Mouse (Mus musculus): ENCODE results near the gene Coq9. TPM values are rescaled to one million over a fixed set of nuclear protein-coding genes. Genes with fewer than 3 reads are reported as not detected.

Gene Coq9
- 47.8 and 52.3 TPM in 2 replicates for polyA plus RNA-seq (2016; fragmentation: Nextera tagmentation; extraction: Ambion mirVana)

GRCm38 (mm10) chr8:94837662-94838574, at the start of gene Coq9, which contains the start of gene Ciapin1:
Coq9 (plus strand) TSS chr8:94838321.
Ciapin1 (minus strand) TSS chr8:94838358.
- Histone ChIP-seq H3K27me3 (no peaks in the 10 kb centered on the region), H3K9ac (peak within 1 kb of the TSS; percentile 93), H3K36me3 (replicated peaks) (no peaks in the 10 kb centered on the region), H3K4me1 (peaks cover 16% of the 10 kb centered on the region), H3K27ac (peak within 1 kb of the TSS; percentile 84), H3K4me2 (peak within 1 kb of the TSS; percentile 86), H3K4me3 (replicated peaks) (peak within 1 kb of the TSS; percentile 75), H3K9me3 (no peaks in the 10 kb centered on the region)
- ATAC-seq (ENCODE audit: low FRiP score), result peak; percentile 98
- under 1% methylated on average over 82 of the region's 82 CpGs for WGBS

- no peak for ATAC-seq (ENCODE audit: low FRiP score)
- H3K27ac ChIP-seq, result no peak overlapping the region
- H3K4me1 ChIP-seq, result peaks cover 13% of the 10 kb centered on the region; the same call in 1 of the 2 replicates
- H3K36me3 ChIP-seq (replicated peaks), result no peaks in the 10 kb centered on the region
- no peaks in the 10 kb centered on the region for H3K9me3 ChIP-seq
- WGBS, result 51% methylated on average over 10 of the region's 10 CpGs
- no peak overlapping the region for H3K4me3 ChIP-seq (replicated peaks)
- H3K9ac ChIP-seq, result no peak overlapping the region
- no peak overlapping the region for H3K4me2 ChIP-seq
- no peaks in the 10 kb centered on the region for H3K27me3 ChIP-seq
Observed at GRCm38 (mm10) chr8:94789256-94789955, 48.7 kb upstream of the Coq9 start.

- no peaks in the 10 kb centered on the region for H3K27me3 ChIP-seq
- H3K36me3 ChIP-seq (replicated peaks), result no peaks in the 10 kb centered on the region
- no peaks in the 10 kb centered on the region for H3K9me3 ChIP-seq
- WGBS, result 96% methylated on average over 4 of the region's 4 CpGs
- no peak overlapping the region for H3K4me3 ChIP-seq (replicated peaks)
- H3K4me1 ChIP-seq, result peaks cover 10% of the 10 kb centered on the region; the same call in 1 of the 2 replicates
- no peak overlapping the region for H3K27ac ChIP-seq
- ATAC-seq (ENCODE audit: low FRiP score), result no peak
- no peak overlapping the region for H3K4me2 ChIP-seq
- H3K9ac ChIP-seq, result no peak overlapping the region
Observed at GRCm38 (mm10) chr8:94794368-94794767, 43.8 kb upstream of the Coq9 start.

- Histone ChIP-seq H3K27ac (no peak overlapping the region), H3K9me3 (no peaks in the 10 kb centered on the region), H3K36me3 (replicated peaks) (no peaks in the 10 kb centered on the region), H3K4me2 (no peak overlapping the region), H3K9ac (no peak overlapping the region), H3K4me3 (replicated peaks) (no peak overlapping the region), H3K4me1 (peaks cover 5% of the 10 kb centered on the region; the same call in 1 of the 2 replicates), H3K27me3 (no peaks in the 10 kb centered on the region)
- ATAC-seq (ENCODE audit: low FRiP score), result no peak
- 98% methylated on average over 2 of the region's 2 CpGs for WGBS
Observed at GRCm38 (mm10) chr8:94794782-94795181, 43.3 kb upstream of the Coq9 start.

- no peak overlapping the region for H3K9ac ChIP-seq
- no peak overlapping the region for H3K4me2 ChIP-seq
- 68% methylated on average over 7 of the region's 7 CpGs for WGBS
- no peak for ATAC-seq (ENCODE audit: low FRiP score)
- no peak overlapping the region for H3K27ac ChIP-seq
- H3K27me3 ChIP-seq, result no peaks in the 10 kb centered on the region
- H3K4me3 ChIP-seq (replicated peaks), result no peak overlapping the region
- H3K36me3 ChIP-seq (replicated peaks), result no peaks in the 10 kb centered on the region
- 0 out of 2 replicates have a peak, but pooled peaks cover 3% of the 10 kb centered on the region for H3K4me1 ChIP-seq
- no peaks in the 10 kb centered on the region for H3K9me3 ChIP-seq
Observed at GRCm38 (mm10) chr8:94800278-94800968, 37.7 kb upstream of the Coq9 start.

- H3K9ac ChIP-seq, result no peak overlapping the region
- 41% methylated on average over 14 of the region's 14 CpGs for WGBS
- H3K4me3 ChIP-seq (replicated peaks), result no peak overlapping the region
- H3K27me3 ChIP-seq, result no peaks in the 10 kb centered on the region
- 0 out of 2 replicates have a peak, but pooled peaks cover 3% of the 10 kb centered on the region for H3K4me1 ChIP-seq
- no peaks in the 10 kb centered on the region for H3K9me3 ChIP-seq
- no peak for ATAC-seq (ENCODE audit: low FRiP score)
- no peak overlapping the region for H3K27ac ChIP-seq
- no peak overlapping the region for H3K4me2 ChIP-seq
- no peaks in the 10 kb centered on the region for H3K36me3 ChIP-seq (replicated peaks)
Observed at GRCm38 (mm10) chr8:94801293-94802095, 36.6 kb upstream of the Coq9 start.

- Histone ChIP-seq H3K4me1 (0 out of 2 replicates have a peak, but pooled peaks cover 3% of the 10 kb centered on the region), H3K27me3 (no peaks in the 10 kb centered on the region), H3K9me3 (no peaks in the 10 kb centered on the region), H3K9ac (no peak overlapping the region), H3K36me3 (replicated peaks) (no peaks in the 10 kb centered on the region), H3K27ac (no peak overlapping the region), H3K4me3 (replicated peaks) (no peak overlapping the region), H3K4me2 (no peak overlapping the region)
- 78% methylated on average over 4 of the region's 4 CpGs for whole genome bisulfite sequencing
- ATAC-seq (ENCODE audit: low FRiP score), result no peak
Observed at GRCm38 (mm10) chr8:94802375-94802774, 35.7 kb upstream of the Coq9 start.

- Histone ChIP-seq H3K27me3 (no peaks in the 10 kb centered on the region), H3K9me3 (no peaks in the 10 kb centered on the region), H3K4me1 (0 out of 2 replicates have a peak, but pooled peaks cover 3% of the 10 kb centered on the region), H3K27ac (no peak overlapping the region), H3K4me2 (no peak overlapping the region), H3K9ac (no peak overlapping the region), H3K4me3 (replicated peaks) (no peak overlapping the region), H3K36me3 (replicated peaks) (no peaks in the 10 kb centered on the region)
- WGBS, result 74% methylated on average over 6 of the region's 6 CpGs
- no peak for ATAC-seq (ENCODE audit: low FRiP score)
Observed at GRCm38 (mm10) chr8:94803551-94803950, 34.6 kb upstream of the Coq9 start.

- Histone ChIP-seq H3K36me3 (replicated peaks) (no peaks in the 10 kb centered on the region), H3K9me3 (no peaks in the 10 kb centered on the region), H3K9ac (no peak overlapping the region), H3K27me3 (no peaks in the 10 kb centered on the region), H3K4me2 (no peak overlapping the region), H3K4me3 (replicated peaks) (no peak overlapping the region), H3K27ac (no peak overlapping the region), H3K4me1 (0 out of 2 replicates have a peak, but pooled peaks cover 3% of the 10 kb centered on the region)
- no peak for ATAC-seq (ENCODE audit: low FRiP score)
- 78% methylated on average over 10 of the region's 10 CpGs for WGBS
Observed at GRCm38 (mm10) chr8:94804546-94805340, 33.4 kb upstream of the Coq9 start.

- no peaks in the 10 kb centered on the region for H3K36me3 ChIP-seq (replicated peaks)
- H3K27me3 ChIP-seq, result no peaks in the 10 kb centered on the region
- no peak for ATAC-seq (ENCODE audit: low FRiP score)
- H3K9me3 ChIP-seq, result no peaks in the 10 kb centered on the region
- no peak overlapping the region for H3K4me3 ChIP-seq (replicated peaks)
- no peak overlapping the region for H3K9ac ChIP-seq
- H3K4me1 ChIP-seq, result 0 out of 2 replicates have a peak, but pooled peaks cover 3% of the 10 kb centered on the region
- 59% methylated on average over 4 of the region's 4 CpGs for WGBS
- H3K4me2 ChIP-seq, result no peak overlapping the region
- H3K27ac ChIP-seq, result no peak overlapping the region
Observed at GRCm38 (mm10) chr8:94805811-94806210, 32.3 kb upstream of the Coq9 start.

- 75% methylated on average over 7 of the region's 7 CpGs for WGBS
- no peaks in the 10 kb centered on the region for H3K36me3 ChIP-seq (replicated peaks)
- ATAC-seq (ENCODE audit: low FRiP score), result no peak
- H3K9me3 ChIP-seq, result no peaks in the 10 kb centered on the region
- no peak overlapping the region for H3K9ac ChIP-seq
- no peak overlapping the region for H3K27ac ChIP-seq
- no peaks in the 10 kb centered on the region for H3K27me3 ChIP-seq
- H3K4me1 ChIP-seq, result peaks cover 3% of the 10 kb centered on the region
- no peak overlapping the region for H3K4me3 ChIP-seq (replicated peaks)
- no peak overlapping the region for H3K4me2 ChIP-seq
Observed at GRCm38 (mm10) chr8:94807506-94807905, 30.6 kb upstream of the Coq9 start.

Data from forebrain, embryonic 12.5 days (tissue).